Mouse (Mus musculus): ENCODE measurements around the gene Cldn14.

DNA sequence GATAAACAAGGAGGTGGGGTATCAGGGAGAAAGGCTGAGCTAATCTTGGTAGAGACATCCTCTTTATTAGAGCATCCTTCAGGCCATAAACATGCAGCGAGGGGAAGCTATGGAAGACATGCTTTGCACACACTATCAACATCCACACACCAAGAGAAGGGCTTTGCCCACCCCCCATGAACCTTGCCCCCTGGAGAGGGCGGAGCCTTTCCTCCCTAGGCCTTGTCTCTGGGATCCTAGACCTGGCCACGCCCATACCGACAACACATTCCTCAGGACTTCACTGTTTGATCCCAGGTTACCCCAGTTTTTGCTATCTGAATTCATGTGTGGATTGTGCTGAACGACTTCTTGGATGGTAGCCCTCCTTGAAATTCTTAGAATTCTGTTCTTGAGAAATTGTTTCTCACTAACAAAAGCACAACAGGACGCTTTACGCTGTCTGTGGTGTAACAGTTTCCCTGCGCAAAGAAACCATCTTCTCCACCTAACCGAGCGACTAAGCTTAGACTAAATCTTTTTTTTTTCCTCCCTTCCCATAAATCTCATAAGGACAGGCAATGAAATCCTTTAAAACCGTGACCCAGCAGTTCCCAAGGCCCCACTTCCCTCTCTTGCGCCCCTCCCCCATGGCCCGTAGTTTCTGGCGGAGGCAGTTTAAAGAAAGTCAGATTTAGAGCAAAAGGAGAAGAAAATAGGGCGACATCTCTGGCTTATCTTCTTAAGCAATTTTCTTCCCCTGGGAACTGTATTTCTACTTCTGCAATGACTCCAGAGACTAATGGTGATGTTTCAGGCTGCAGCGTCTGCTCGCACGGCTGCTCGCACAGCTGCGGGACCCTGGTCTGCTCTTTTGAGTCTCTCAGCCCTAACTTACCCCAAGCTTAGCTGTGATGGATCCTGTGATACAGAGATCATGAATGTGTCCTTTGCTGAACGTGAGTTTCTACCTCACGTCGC is 1.7 kb downstream of the Cldn14 start:
- TF ChIP-seq POLR2A (IDR thresholded peaks at IDR 0.05; ENCODE audit: low read depth, low read length): no peak
- no peak for TF ChIP-seq CTCF (IDR thresholded peaks at IDR 0.05; ENCODE audit: extremely low read depth, insufficient read length, insufficient replicate concordance, low read depth, low read length)

All from small intestine, adult 2 months (tissue).